ENCODE assay signal across 9 mouse cellular contexts in genomic region chr2:26583640-26584039, GRCm38 (mm10). TPM values are rescaled to one million over a fixed set of nuclear protein-coding genes. Genes with fewer than 3 reads are reported as not detected.
DNase-seq lines count a peak whose midpoint lies in the region; ATAC-seq and TF ChIP-seq lines count a peak whose summit lies in the region.
"Had no signal": no experiment of that assay in that cellular context is flagged by ENCODE, and none has a peak within 500 bp of the region (broad histone marks: within the 10 kb centered on the region; RNA-seq: fewer than 3 reads in every experiment).

No protein-coding gene starts in this region.

- ATAC-seq in hindbrain, embryonic 11.5 days (ENCODE audit: low FRiP score): no peak
- no peak for ATAC-seq in kidney, embryonic 15.5 days (replicated peaks; ENCODE audit: low FRiP score)
- peak; percentile 79 for ATAC-seq in lung, postnatal 0 days
- no peak for ATAC-seq in activated CD4-positive, CD25-positive, alpha-beta regulatory T cell, adult 4 months
- no peak for ATAC-seq in cerebellum, adult (ENCODE audit: insufficient number of reproducible peaks, low FRiP score, low TSS enrichment)

- H3K36me3 ChIP-seq in hindbrain, embryonic 10.5 days: no peaks in the 10 kb centered on the region
- no peaks in the 10 kb centered on the region for H3K36me3 ChIP-seq in hindbrain, embryonic 11.5 days (ENCODE audit: control insufficient read depth, insufficient read depth, low read length)
- no peaks in the 10 kb centered on the region for H3K36me3 ChIP-seq in kidney, embryonic 15.5 days
- H3K36me3 ChIP-seq in lung, postnatal 0 days (ENCODE audit: insufficient read depth, low read length): no peaks in the 10 kb centered on the region

- WGBS in hindbrain, embryonic 10.5 days: 71% methylated on average over 11 of the region's 11 CpGs
- WGBS in hindbrain, embryonic 11.5 days: 68% methylated on average over 11 of the region's 11 CpGs
- WGBS in kidney, embryonic 15.5 days: 41% methylated on average over 11 of the region's 11 CpGs
- WGBS in lung, postnatal 0 days: 21% methylated on average over 11 of the region's 11 CpGs

- TF ChIP-seq CTCF in lung, postnatal 0 days (IDR thresholded peaks at IDR 0.05): no peak

- H3K27ac ChIP-seq in hindbrain, embryonic 10.5 days: peak overlapping the region; percentile 69
- H3K27ac ChIP-seq in hindbrain, embryonic 11.5 days (ENCODE audit: low read depth, low read length): no peak overlapping the region
- H3K27ac ChIP-seq in kidney, embryonic 15.5 days: peak overlapping the region; percentile 83
- H3K27ac ChIP-seq in lung, postnatal 0 days (ENCODE audit: low read length): peak overlapping the region; percentile 95

- peaks cover 42% of the 10 kb centered on the region for H3K4me1 ChIP-seq in hindbrain, embryonic 10.5 days (replicated peaks)
- H3K4me1 ChIP-seq in hindbrain, embryonic 11.5 days (replicated peaks; ENCODE audit: control insufficient read depth, insufficient read depth, low read length): no peaks in the 10 kb centered on the region
- peaks cover 31% of the 10 kb centered on the region for H3K4me1 ChIP-seq in kidney, embryonic 15.5 days
- H3K4me1 ChIP-seq in lung, postnatal 0 days (ENCODE audit: insufficient read depth, low read depth, low read length): peaks cover 7% of the 10 kb centered on the region; the same call in 1 of the 2 replicates

- H3K9ac ChIP-seq in hindbrain, embryonic 11.5 days (ENCODE audit: low read depth, low read length): no peak overlapping the region
- H3K9ac ChIP-seq in kidney, embryonic 15.5 days: no peak overlapping the region
- H3K9ac ChIP-seq in lung, postnatal 0 days (replicated peaks; ENCODE audit: low read depth): peak overlapping the region; percentile 79

- H3K4me2 ChIP-seq in hindbrain, embryonic 11.5 days (replicated peaks; ENCODE audit: low read depth, low read length): no peak overlapping the region
- peak overlapping the region; percentile 22 for H3K4me2 ChIP-seq in kidney, embryonic 15.5 days
- peak overlapping the region; percentile 37 for H3K4me2 ChIP-seq in lung, postnatal 0 days (replicated peaks; ENCODE audit: low read depth, low read length)

- peak overlapping the region; percentile 36; the same call in 1 of the 2 replicates for H3K4me3 ChIP-seq in hindbrain, embryonic 10.5 days
- no peak overlapping the region; the same call in 1 of the 2 replicates for H3K4me3 ChIP-seq in hindbrain, embryonic 11.5 days (ENCODE audit: low read depth, low read length)
- H3K4me3 ChIP-seq in kidney, embryonic 15.5 days (replicated peaks): peak overlapping the region; percentile 77
- peak overlapping the region; percentile 58 for H3K4me3 ChIP-seq in lung, postnatal 0 days (ENCODE audit: low read depth, low read length)

- TF ChIP-seq EP300 in lung, postnatal 0 days (IDR thresholded peaks at IDR 0.05): peak; percentile 99

- no peaks in the 10 kb centered on the region for H3K9me3 ChIP-seq in hindbrain, embryonic 10.5 days
- H3K9me3 ChIP-seq in hindbrain, embryonic 11.5 days (ENCODE audit: control insufficient read depth, low read length): no peaks in the 10 kb centered on the region
- H3K9me3 ChIP-seq in kidney, embryonic 15.5 days (replicated peaks): no peaks in the 10 kb centered on the region
- no peaks in the 10 kb centered on the region for H3K9me3 ChIP-seq in lung, postnatal 0 days (ENCODE audit: low read length)

- no peak for DNase-seq in hindbrain, embryonic 10.5 days (ENCODE audit: low spot score)
- no peak for DNase-seq in hindbrain, embryonic 11.5 days (ENCODE audit: low spot score)
- peak; percentile 88 to 96 for DNase-seq in heart, adult 9 months (ENCODE audit: low spot score in 2 of 2)
- DNase-seq in lung, postnatal 0 days (ENCODE audit: low spot score): peak; percentile 78
- no peak for DNase-seq in left cerebral cortex, adult 18-20 months (ENCODE audit: low spot score in 2 of 2)

- H3K27me3 ChIP-seq in hindbrain, embryonic 10.5 days (ENCODE audit: insufficient read depth, poor library complexity, severe bottlenecking): peaks cover 5% of the 10 kb centered on the region; the same call in 1 of the 2 replicates
- H3K27me3 ChIP-seq in hindbrain, embryonic 11.5 days (ENCODE audit: control insufficient read depth, insufficient read depth, low read length): no peaks in the 10 kb centered on the region
- no peaks in the 10 kb centered on the region for H3K27me3 ChIP-seq in kidney, embryonic 15.5 days
- no peaks in the 10 kb centered on the region for H3K27me3 ChIP-seq in lung, postnatal 0 days (replicated peaks; ENCODE audit: insufficient read depth, low read length)

RNA-seq across cellular contexts. Expression of gene Gm20532, which starts 2.8 kb away (rescaled TPM):
- not detected in 2 replicates for polyA plus RNA-seq in hindbrain, embryonic 10.5 days (2016; fragmentation: Nextera tagmentation; extraction: Ambion mirVana)
- not detected in 2 replicates for polyA plus RNA-seq in hindbrain, embryonic 11.5 days (2014; fragmentation: Nextera tagmentation; extraction: Ambion mirVana)
- polyA plus RNA-seq in kidney, embryonic 15.5 days (2015; fragmentation: Nextera tagmentation; extraction: Ambion mirVana): not detected in 2 replicates
- polyA plus RNA-seq in lung, postnatal 0 days (2015; fragmentation: Nextera tagmentation; extraction: Ambion mirVana): not detected in 2 replicates
- not detected for polyA plus RNA-seq in activated CD4-positive, CD25-positive, alpha-beta regulatory T cell, adult 4 months (2017; shearing (Covaris generic))
- not detected for total RNA-seq in left cerebral cortex, adult 18-20 months (2021)
- total RNA-seq: CH12.LX had no signal

RNA-seq across cellular contexts. Expression of gene Egfl7, which starts 3.8 kb away (rescaled TPM):
- polyA plus RNA-seq in hindbrain, embryonic 10.5 days (2016; fragmentation: Nextera tagmentation; extraction: Ambion mirVana): 78.3 and 101 TPM in 2 replicates
- 62.7 and 65.2 TPM in 2 replicates for polyA plus RNA-seq in hindbrain, embryonic 11.5 days (2014; fragmentation: Nextera tagmentation; extraction: Ambion mirVana)
- polyA plus RNA-seq in kidney, embryonic 15.5 days (2015; fragmentation: Nextera tagmentation; extraction: Ambion mirVana): 218 and 219 TPM in 2 replicates
- polyA plus RNA-seq in lung, postnatal 0 days (2015; fragmentation: Nextera tagmentation; extraction: Ambion mirVana): 412 and 467 TPM in 2 replicates
- polyA plus RNA-seq in activated CD4-positive, CD25-positive, alpha-beta regulatory T cell, adult 4 months (2017; shearing (Covaris generic)): 1 to 10 TPM in 1 of 2 experiments, under 1 TPM in 1; 0.95 to 1.3 TPM
- 10 to 100 TPM; 65.1 to 72.0 TPM for total RNA-seq in left cerebral cortex, adult 18-20 months (2021)

RNA-seq across cellular contexts. Expression of gene Agpat2, which starts 20.6 kb away (rescaled TPM):
- polyA plus RNA-seq in hindbrain, embryonic 10.5 days (2016; fragmentation: Nextera tagmentation; extraction: Ambion mirVana): 12.3 and 13.5 TPM in 2 replicates
- polyA plus RNA-seq in hindbrain, embryonic 11.5 days (2014; fragmentation: Nextera tagmentation; extraction: Ambion mirVana): 7.3 and 7.5 TPM in 2 replicates
- 41.7 and 47.7 TPM in 2 replicates for polyA plus RNA-seq in kidney, embryonic 15.5 days (2015; fragmentation: Nextera tagmentation; extraction: Ambion mirVana)
- polyA plus RNA-seq in lung, postnatal 0 days (2015; fragmentation: Nextera tagmentation; extraction: Ambion mirVana): 59.5 and 72.8 TPM in 2 replicates
- 10 to 100 TPM in 1 of 2 experiments, 1 to 10 TPM in 1; 8.2 to 11.0 TPM for polyA plus RNA-seq in activated CD4-positive, CD25-positive, alpha-beta regulatory T cell, adult 4 months (2017; shearing (Covaris generic))
- 1 to 10 TPM; 1.6 to 2.5 TPM for total RNA-seq in left cerebral cortex, adult 18-20 months (2021)

RNA-seq across cellular contexts. Expression of gene Fam69b, which starts 44.6 kb away (rescaled TPM):
- 32.8 and 48.5 TPM in 2 replicates for polyA plus RNA-seq in hindbrain, embryonic 10.5 days (2016; fragmentation: Nextera tagmentation; extraction: Ambion mirVana)
- polyA plus RNA-seq in hindbrain, embryonic 11.5 days (2014; fragmentation: Nextera tagmentation; extraction: Ambion mirVana): 38.4 and 45.5 TPM in 2 replicates
- polyA plus RNA-seq in kidney, embryonic 15.5 days (2015; fragmentation: Nextera tagmentation; extraction: Ambion mirVana): 32.9 and 33.1 TPM in 2 replicates
- polyA plus RNA-seq in lung, postnatal 0 days (2015; fragmentation: Nextera tagmentation; extraction: Ambion mirVana): 6.2 and 8.2 TPM in 2 replicates
- 1 to 10 TPM in 1 of 2 experiments, under 1 TPM in 1; 0.90 to 2.1 TPM for polyA plus RNA-seq in activated CD4-positive, CD25-positive, alpha-beta regulatory T cell, adult 4 months (2017; shearing (Covaris generic))
- 10 to 100 TPM; 74.1 to 77.2 TPM for total RNA-seq in left cerebral cortex, adult 18-20 months (2021)

Comparison
In these comparisons a context has a peak if more than half of its experiments do, and no peak if none do; other contexts are left out.
1. DNase-seq: peak in heart, adult 9 months (2 of 2) and lung, postnatal 0 days (single experiment); none in hindbrain, embryonic 10.5 days (single experiment), hindbrain, embryonic 11.5 days (single experiment) and left cerebral cortex, adult 18-20 months (0 of 2).
2. RNA of gene Egfl7, which starts 3.8 kb away (polyA plus RNA-seq): 412 to 467 TPM in lung, postnatal 0 days, 218 to 219 TPM in kidney, embryonic 15.5 days, 78.3 to 101 TPM in hindbrain, embryonic 10.5 days and 62.7 to 65.2 TPM in hindbrain, embryonic 11.5 days; 0.95 to 1.3 TPM in activated CD4-positive, CD25-positive, alpha-beta regulatory T cell, adult 4 months; every median in the first group is over 10 times any median in the second.